Mouse (Mus musculus): ENCODE measurements around the gene Uba2. TPM values are rescaled to one million over a fixed set of nuclear protein-coding genes. Genes with fewer than 3 reads are reported as not detected.

Gene Uba2
- polyA plus RNA-seq, 1 experiment = 98.0 TPM

- H3K79me2 ChIP-seq (ENCODE audit: control insufficient read depth, insufficient read depth) = no peaks in the 10 kb centered on the region
- H3K27me3 ChIP-seq (ENCODE audit: control insufficient read depth, insufficient read depth, insufficient read length) = no peaks in the 10 kb centered on the region
- no peak overlapping the region for H3K4me3 ChIP-seq (ENCODE audit: insufficient read depth, poor library complexity, severe bottlenecking)
- no peaks in the 10 kb centered on the region for H3K36me3 ChIP-seq (ENCODE audit: control insufficient read depth, insufficient read depth)
- H3ac ChIP-seq (ENCODE audit: control insufficient read depth, insufficient read length, low read depth) = no peak overlapping the region
- H3K79me3 ChIP-seq (ENCODE audit: low read depth) = no peaks in the 10 kb centered on the region
- no peak for TF ChIP-seq MAX (IDR thresholded peaks at IDR 0.05)
- no peak for TF ChIP-seq USF1 (IDR thresholded peaks at IDR 0.05; ENCODE audit: low read depth)
- no peak for TF ChIP-seq MYOG (IDR thresholded peaks at IDR 0.05; ENCODE audit: control insufficient read depth, extremely low read depth, insufficient read length)
- no peak for TF ChIP-seq FOSL1 (IDR thresholded peaks at IDR 0.05; ENCODE audit: insufficient read depth, low read length, poor library complexity, severe bottlenecking)
- TF ChIP-seq CTCF (IDR thresholded peaks at IDR 0.05; ENCODE audit: control insufficient read depth, insufficient read depth, insufficient read length) = no peak
- TF ChIP-seq CEBPB (IDR thresholded peaks at IDR 0.05; ENCODE audit: low read depth) = no peak
- TF ChIP-seq MYOD1 (IDR thresholded peaks at IDR 0.05; ENCODE audit: control insufficient read depth, insufficient read length, low read depth) = no peak
These were observed 60.2 kb downstream of the Uba2 start for GRCm38 (mm10) chr7:34109190-34109589.

GRCm38 (mm10) chr7:34101276-34101675 lies 68.1 kb downstream of the Uba2 start:
- TF ChIP-seq USF1 (IDR thresholded peaks at IDR 0.05; ENCODE audit: low read depth) (no peak), FOSL1 (IDR thresholded peaks at IDR 0.05; ENCODE audit: insufficient read depth, low read length, poor library complexity, severe bottlenecking) (no peak), MYOG (IDR thresholded peaks at IDR 0.05; ENCODE audit: control insufficient read depth, extremely low read depth, insufficient read length) (no peak), CTCF (IDR thresholded peaks at IDR 0.05; ENCODE audit: control insufficient read depth, insufficient read depth, insufficient read length) (no peak), CEBPB (IDR thresholded peaks at IDR 0.05; ENCODE audit: low read depth) (no peak), MYOD1 (IDR thresholded peaks at IDR 0.05; ENCODE audit: control insufficient read depth, insufficient read length, low read depth) (no peak), MAX (IDR thresholded peaks at IDR 0.05) (no peak)
- H3K79me3 ChIP-seq (ENCODE audit: low read depth) = no peaks in the 10 kb centered on the region
- H3K79me2 ChIP-seq (ENCODE audit: control insufficient read depth, insufficient read depth) = no peaks in the 10 kb centered on the region

DNA sequence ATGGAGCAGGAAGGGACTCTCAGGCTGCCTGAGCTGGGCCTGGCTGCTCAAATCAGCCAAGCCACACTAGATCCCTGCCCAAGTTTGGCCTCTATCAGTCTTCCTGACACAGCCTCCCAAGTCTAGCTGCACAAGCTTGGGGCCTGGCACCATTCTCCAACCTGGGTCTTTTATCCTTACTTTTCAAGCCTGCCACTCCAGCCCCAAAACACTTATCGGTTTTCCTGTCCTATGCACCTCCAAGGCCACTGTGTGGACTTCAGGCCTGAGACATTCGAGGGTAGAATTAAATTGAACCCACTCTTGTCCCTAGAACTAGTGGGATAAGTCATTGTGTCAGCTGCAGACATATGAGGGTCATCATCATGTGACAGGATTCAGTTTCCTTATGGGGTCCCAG lies 69.4 kb downstream of the Uba2 start:
- Histone ChIP-seq H3K36me3 (ENCODE audit: control insufficient read depth, insufficient read depth) (no peaks in the 10 kb centered on the region), H3K79me3 (ENCODE audit: low read depth) (no peaks in the 10 kb centered on the region), H3ac (ENCODE audit: control insufficient read depth, insufficient read length, low read depth) (no peak overlapping the region), H3K79me2 (ENCODE audit: control insufficient read depth, insufficient read depth) (no peaks in the 10 kb centered on the region), H3K4me3 (ENCODE audit: insufficient read depth, poor library complexity, severe bottlenecking) (no peak overlapping the region), H3K27me3 (ENCODE audit: control insufficient read depth, insufficient read depth, insufficient read length) (no peaks in the 10 kb centered on the region)
- TF ChIP-seq FOSL1 (IDR thresholded peaks at IDR 0.05; ENCODE audit: insufficient read depth, low read length, poor library complexity, severe bottlenecking) (no peak), USF1 (IDR thresholded peaks at IDR 0.05; ENCODE audit: low read depth) (no peak), CEBPB (IDR thresholded peaks at IDR 0.05; ENCODE audit: low read depth) (no peak), MYOG (IDR thresholded peaks at IDR 0.05; ENCODE audit: control insufficient read depth, extremely low read depth, insufficient read length) (no peak), CTCF (IDR thresholded peaks at IDR 0.05; ENCODE audit: control insufficient read depth, insufficient read depth, insufficient read length) (no peak), MAX (IDR thresholded peaks at IDR 0.05) (no peak), MYOD1 (IDR thresholded peaks at IDR 0.05; ENCODE audit: control insufficient read depth, insufficient read length, low read depth) (no peak)

More at GRCm38 (mm10) chr7:34101276-34101675, 68.1 kb downstream of the Uba2 start:
- no peaks in the 10 kb centered on the region for H3K27me3 ChIP-seq (ENCODE audit: control insufficient read depth, insufficient read depth, insufficient read length)
- H3ac ChIP-seq (ENCODE audit: control insufficient read depth, insufficient read length, low read depth) = no peak overlapping the region
- no peaks in the 10 kb centered on the region for H3K36me3 ChIP-seq (ENCODE audit: control insufficient read depth, insufficient read depth)
- no peak overlapping the region for H3K4me3 ChIP-seq (ENCODE audit: insufficient read depth, poor library complexity, severe bottlenecking)

DNA sequence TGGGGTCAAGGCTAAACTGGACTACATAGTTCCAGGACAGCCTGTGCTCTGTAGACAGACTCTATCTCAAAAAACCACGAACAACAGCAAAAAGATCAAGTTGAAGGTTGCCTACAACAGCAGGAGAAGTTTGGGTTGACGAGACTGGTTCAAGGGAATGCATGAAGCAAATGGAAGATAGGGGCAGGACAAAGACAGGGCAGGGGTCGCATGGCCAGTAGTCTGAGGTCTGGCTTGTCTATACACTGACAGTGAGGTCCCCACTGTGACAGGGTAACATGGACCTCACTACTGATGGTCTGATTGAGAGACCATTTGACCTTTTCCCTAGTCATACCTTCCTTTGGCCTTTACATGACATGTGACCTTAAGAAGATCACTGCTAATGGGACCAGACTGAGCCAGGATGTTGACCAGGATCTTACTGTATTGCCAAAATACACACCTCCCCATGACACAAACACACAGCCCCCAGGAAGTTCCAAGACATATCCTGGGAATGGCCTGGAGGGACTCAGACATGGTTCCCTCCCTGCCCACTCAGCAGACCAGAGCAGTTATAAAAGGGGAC lies 74.4 kb downstream of the Uba2 start, which contains the start of gene Scgb1b30:
Gene Scgb1b30, plus strand, starts transcription at position 521 of the 571 bp plus-strand sequence.
- no peak within 1 kb of the TSS for H3K4me3 ChIP-seq (ENCODE audit: insufficient read depth, poor library complexity, severe bottlenecking)
- H3K79me3 ChIP-seq (ENCODE audit: low read depth) = no peaks in the 10 kb centered on the region
- H3K79me2 ChIP-seq (ENCODE audit: control insufficient read depth, insufficient read depth) = no peaks in the 10 kb centered on the region
- H3K36me3 ChIP-seq (ENCODE audit: control insufficient read depth, insufficient read depth) = no peaks in the 10 kb centered on the region
- no peak for TF ChIP-seq FOSL1 (IDR thresholded peaks at IDR 0.05; ENCODE audit: insufficient read depth, low read length, poor library complexity, severe bottlenecking)
- no peak for TF ChIP-seq MYOD1 (IDR thresholded peaks at IDR 0.05; ENCODE audit: control insufficient read depth, insufficient read length, low read depth)
- TF ChIP-seq MYOG (IDR thresholded peaks at IDR 0.05; ENCODE audit: control insufficient read depth, extremely low read depth, insufficient read length) = no peak
- no peak for TF ChIP-seq CTCF (IDR thresholded peaks at IDR 0.05; ENCODE audit: control insufficient read depth, insufficient read depth, insufficient read length)
- TF ChIP-seq USF1 (IDR thresholded peaks at IDR 0.05; ENCODE audit: low read depth) = no peak
- TF ChIP-seq MAX (IDR thresholded peaks at IDR 0.05) = no peak
- TF ChIP-seq CEBPB (IDR thresholded peaks at IDR 0.05; ENCODE audit: low read depth) = no peak
- H3ac ChIP-seq (ENCODE audit: control insufficient read depth, insufficient read length, low read depth) = no peak within 1 kb of the TSS
- no peaks in the 10 kb centered on the region for H3K27me3 ChIP-seq (ENCODE audit: control insufficient read depth, insufficient read depth, insufficient read length)

Other genes starting within 250 kb of the Uba2 start
- not detected for gene Scgb2b26, start 224.6 kb downstream of the Uba2 start, polyA plus RNA-seq (2012; fragmentation: generic; extraction: Trizol)
- not detected for gene Scgb2b27, start 155.7 kb downstream of the Uba2 start, polyA plus RNA-seq (2012; fragmentation: generic; extraction: Trizol)
- not detected for gene Scgb1b27, start 148.1 kb downstream of the Uba2 start, polyA plus RNA-seq (2012; fragmentation: generic; extraction: Trizol)
- gene Scgb1b30, start 74.2 kb downstream of the Uba2 start, polyA plus RNA-seq (2012; fragmentation: generic; extraction: Trizol) = not detected
- 34.2 TPM for gene Wtip, start 36.3 kb downstream of the Uba2 start, polyA plus RNA-seq (2012; fragmentation: generic; extraction: Trizol)
- gene Pdcd2l, start 27.1 kb upstream of the Uba2 start, polyA plus RNA-seq (2012; fragmentation: generic; extraction: Trizol) = 41.7 TPM
- 396 TPM for gene Gpi1, start 60.7 kb upstream of the Uba2 start, polyA plus RNA-seq (2012; fragmentation: generic; extraction: Trizol)
- gene Gm6096, start 81.4 kb upstream of the Uba2 start, polyA plus RNA-seq (2012; fragmentation: generic; extraction: Trizol) = 0.11 TPM
- gene 4931406P16Rik, start 144.0 kb upstream of the Uba2 start, polyA plus RNA-seq (2012; fragmentation: generic; extraction: Trizol) = 13.2 TPM
- gene Lsm14a, start 223.7 kb upstream of the Uba2 start, polyA plus RNA-seq (2012; fragmentation: generic; extraction: Trizol) = 41.9 TPM